Comparison of ENCODE assay signal across 9 mouse cellular contexts in the genomic region with DNA sequence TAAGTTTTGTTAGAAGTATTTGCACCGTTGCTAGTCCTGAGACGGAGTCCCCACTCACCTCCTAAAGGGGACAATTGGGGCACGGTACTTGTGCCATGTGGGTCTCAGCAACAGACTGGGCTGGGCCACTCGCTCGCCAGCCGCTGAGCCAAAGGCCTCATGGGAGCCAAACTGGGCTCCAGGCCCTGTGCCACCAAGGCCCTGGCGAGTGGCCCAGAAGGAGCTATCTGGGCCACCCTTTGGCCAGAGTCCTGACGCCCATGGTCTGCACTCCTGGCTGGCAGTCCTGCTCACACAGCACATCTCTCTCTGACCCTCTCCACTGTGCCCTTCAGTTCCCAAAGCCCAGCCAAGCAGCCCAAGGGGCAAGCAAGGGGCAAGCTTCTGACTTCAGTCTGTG.
A peak's percentile ranks its signal among the peaks of the same experiment; 100 is the strongest.
DNase-seq lines count a peak whose midpoint lies in the region; ATAC-seq and TF ChIP-seq lines count a peak whose summit lies in the region.
"Had no signal": no experiment of that assay in that cellular context is flagged by ENCODE, and none has a peak within 500 bp of the region (broad histone marks: within the 10 kb centered on the region; RNA-seq: fewer than 3 reads in every experiment).

No protein-coding gene starts in this region.

- no peak for TF ChIP-seq CTCF in forebrain, postnatal 0 days (IDR thresholded peaks at IDR 0.05; ENCODE audit: low read depth)

- H3K9ac ChIP-seq in forebrain, postnatal 0 days = no peak overlapping the region
- no peak overlapping the region for H3K9ac ChIP-seq in forebrain, embryonic 15.5 days (replicated peaks)
- H3K9ac ChIP-seq: lung, embryonic 15.5 days had no signal

- H3K9me3 ChIP-seq in forebrain, postnatal 0 days (ENCODE audit: low read length) = no peaks in the 10 kb centered on the region
- no peaks in the 10 kb centered on the region for H3K9me3 ChIP-seq in forebrain, embryonic 15.5 days
- H3K9me3 ChIP-seq in midbrain, embryonic 10.5 days (replicated peaks) = no peaks in the 10 kb centered on the region
- H3K9me3 ChIP-seq: lung, embryonic 15.5 days had no signal

- no peak overlapping the region for H3K4me3 ChIP-seq in forebrain, postnatal 0 days (ENCODE audit: low read depth, low read length)
- no peak overlapping the region for H3K4me3 ChIP-seq in forebrain, embryonic 15.5 days
- H3K4me3 ChIP-seq in midbrain, embryonic 10.5 days = no peak overlapping the region
- H3K4me3 ChIP-seq: lung, embryonic 15.5 days had no signal

- peak; percentile 54 for DNase-seq in forebrain, postnatal 0 days
- peak; percentile 72 for DNase-seq in gastrocnemius, postnatal 25 days
- peak; percentile 36 for DNase-seq in layer of hippocampus, adult 9-11 months
- no peak for DNase-seq in embryo, embryonic 11 days
- no peak for DNase-seq in T-cell, adult 2 months (ENCODE audit: low spot score)
- DNase-seq in midbrain, embryonic 10.5 days (ENCODE audit: low spot score) = no peak

- H3K27me3 ChIP-seq in forebrain, postnatal 0 days (ENCODE audit: insufficient read depth, low read length) = no peaks in the 10 kb centered on the region
- no peaks in the 10 kb centered on the region for H3K27me3 ChIP-seq in forebrain, embryonic 15.5 days
- no peaks in the 10 kb centered on the region for H3K27me3 ChIP-seq in midbrain, embryonic 10.5 days (ENCODE audit: low read depth, poor library complexity, severe bottlenecking)
- H3K27me3 ChIP-seq: lung, embryonic 15.5 days had no signal

- H3K27ac ChIP-seq in forebrain, postnatal 0 days (ENCODE audit: low read depth, low read length) = no peak overlapping the region
- no peak overlapping the region for H3K27ac ChIP-seq in forebrain, embryonic 15.5 days (replicated peaks)
- H3K27ac ChIP-seq in midbrain, embryonic 10.5 days (replicated peaks) = no peak overlapping the region
- H3K27ac ChIP-seq: lung, embryonic 15.5 days had no signal

- H3K36me3 ChIP-seq in forebrain, postnatal 0 days (ENCODE audit: insufficient read depth) = no peaks in the 10 kb centered on the region
- no peaks in the 10 kb centered on the region for H3K36me3 ChIP-seq in forebrain, embryonic 15.5 days
- no peaks in the 10 kb centered on the region for H3K36me3 ChIP-seq in midbrain, embryonic 10.5 days
- H3K36me3 ChIP-seq: lung, embryonic 15.5 days had no signal

- H3K4me2 ChIP-seq in forebrain, postnatal 0 days (ENCODE audit: low read depth) = no peak overlapping the region
- no peak overlapping the region for H3K4me2 ChIP-seq in forebrain, embryonic 15.5 days (replicated peaks)
- H3K4me2 ChIP-seq: lung, embryonic 15.5 days had no signal

- H3K4me1 ChIP-seq in forebrain, postnatal 0 days (ENCODE audit: insufficient read depth) = no peaks in the 10 kb centered on the region
- no peaks in the 10 kb centered on the region for H3K4me1 ChIP-seq in forebrain, embryonic 15.5 days
- no peaks in the 10 kb centered on the region for H3K4me1 ChIP-seq in midbrain, embryonic 10.5 days
- H3K4me1 ChIP-seq: lung, embryonic 15.5 days had no signal

- 58% methylated on average over 8 of the region's 8 CpGs for WGBS in forebrain, postnatal 0 days
- WGBS in forebrain, embryonic 15.5 days = 65% methylated on average over 8 of the region's 8 CpGs
- 91% methylated on average over 8 of the region's 8 CpGs for WGBS in midbrain, embryonic 10.5 days

- ATAC-seq in forebrain, postnatal 0 days = peak; percentile 73
- ATAC-seq in forebrain, embryonic 15.5 days (replicated peaks) = no peak
- peak; percentile 79 for ATAC-seq in cerebellum, adult (ENCODE audit: insufficient number of reproducible peaks, low FRiP score, low TSS enrichment)

Comparison
In these comparisons a context has a peak if more than half of its experiments do, and no peak if none do; other contexts are left out.
1. DNase-seq: peak in forebrain, postnatal 0 days (single experiment), gastrocnemius, postnatal 25 days (single experiment) and layer of hippocampus, adult 9-11 months (single experiment); none in embryo, embryonic 11 days (single experiment), T-cell, adult 2 months (single experiment) and midbrain, embryonic 10.5 days (single experiment).